Mouse (Mus musculus) lung, adult 2 months (tissue): ENCODE measurements around the gene Hus1b. TPM values are rescaled to one million over a fixed set of nuclear protein-coding genes. Genes with fewer than 3 reads are reported as not detected.

ENCODE experiments used
- DNase-seq: peaks from one replicate; pipeline ENCODE4 v3.0.0; 2022
- H3K4me1 ChIP-seq: fragments of 200-500 bp; 2 replicates; pipeline ENCODE4 v1.6.1; 2011; ENCODE audit warnings: low read length; ENCODE audit not compliant: control insufficient read depth, insufficient read depth
- H3K4me3 ChIP-seq: fragments of 200-500 bp; replicated peaks from 2 replicates; pipeline ENCODE3; 2011; ENCODE audit warnings: low read depth, mild to moderate bottlenecking, control low read depth, low read length; ENCODE audit errors: extremely low read depth
- CTCF ChIP-seq: fragments of 200-500 bp; IDR thresholded peaks from 2 replicates; pipeline ENCODE4 v1.5.1; 2011; ENCODE audit warnings: mild to moderate bottlenecking, low read length, control low read depth; ENCODE audit not compliant: insufficient read depth
- POLR2A ChIP-seq: fragments of 200-500 bp; IDR thresholded peaks from 2 replicates; pipeline ENCODE4 v1.6.1; 2011; ENCODE audit warnings: low read depth, mild to moderate bottlenecking, control low read depth, low read length, borderline replicate concordance; ENCODE audit errors: extremely low read depth
- WGBS: fragments of 180-500 bp; shearing (Covaris S2); methylation state at CpG from one replicate; pipeline ENCODE4 v1.1.7; 2018; 5-methylcytosine and 5-hydroxymethylcytosine counted together
- polyA plus RNA-seq: library from polyadenylated mRNA; depleted of rRNA; stranded (reverse); fragments of >200 nt; gene quantifications from 2 replicates; pipeline ENCODE4 v1.2.3, GENCODE M21; 2012; rRNA removed

Hus1b gene
- 0.09 and 0.22 TPM in 2 replicates for polyA plus RNA-seq

GRCm38 (mm10) chr13:30947540-30947939 is at the start of gene Hus1b:
Gene Hus1b (minus strand): TSS chr13:30947759.
- 86% methylated on average over 11 of the region's 11 CpGs for WGBS

GRCm38 (mm10) chr13:30994249-30994858 is 46.8 kb upstream of the Hus1b start:
- no peak for DNase-seq
- H3K4me1 ChIP-seq = no peaks in the 10 kb centered on the region
- TF ChIP-seq CTCF (no peak), POLR2A (no peak)
- H3K4me3 ChIP-seq = no peak overlapping the region
- 69% methylated on average over 6 of the region's 6 CpGs for WGBS

More at GRCm38 (mm10) chr13:30947540-30947939, at the start of gene Hus1b:
- DNase-seq = no peak
- H3K4me1 ChIP-seq = peaks cover 10% of the 10 kb centered on the region
- no peak for TF ChIP-seq POLR2A
- H3K4me3 ChIP-seq = no peak within 1 kb of the TSS

GRCm38 (mm10) chr13:30993819-30994218 is 46.3 kb upstream of the Hus1b start:
- no peak overlapping the region for H3K4me3 ChIP-seq
- peak; percentile 20; the same call in 1 of the 2 replicates for TF ChIP-seq CTCF
- no peak for TF ChIP-seq POLR2A
- H3K4me1 ChIP-seq = no peaks in the 10 kb centered on the region
- peak; percentile 39 for DNase-seq
- WGBS = 35% methylated on average over 3 of the region's 3 CpGs

- TF ChIP-seq CTCF (no peak), POLR2A (no peak)
Measured at GRCm38 (mm10) chr13:30990233-30990632, 42.7 kb upstream of the Hus1b start.

GRCm38 (mm10) chr13:30989710-30990109 is 42.2 kb upstream of the Hus1b start:
- TF ChIP-seq POLR2A (no peak), CTCF (no peak)
- no peak overlapping the region for H3K4me3 ChIP-seq
- 67% methylated on average over 10 of the region's 10 CpGs for WGBS
- DNase-seq = no peak
- H3K4me1 ChIP-seq = peaks cover 1% of the 10 kb centered on the region; the same call in 1 of the 2 replicates

More at GRCm38 (mm10) chr13:30990233-30990632, 42.7 kb upstream of the Hus1b start:
- no peaks in the 10 kb centered on the region for H3K4me1 ChIP-seq
- no peak for DNase-seq
- H3K4me3 ChIP-seq = no peak overlapping the region
- WGBS = 25% methylated on average over 9 of the region's 9 CpGs

DNA sequence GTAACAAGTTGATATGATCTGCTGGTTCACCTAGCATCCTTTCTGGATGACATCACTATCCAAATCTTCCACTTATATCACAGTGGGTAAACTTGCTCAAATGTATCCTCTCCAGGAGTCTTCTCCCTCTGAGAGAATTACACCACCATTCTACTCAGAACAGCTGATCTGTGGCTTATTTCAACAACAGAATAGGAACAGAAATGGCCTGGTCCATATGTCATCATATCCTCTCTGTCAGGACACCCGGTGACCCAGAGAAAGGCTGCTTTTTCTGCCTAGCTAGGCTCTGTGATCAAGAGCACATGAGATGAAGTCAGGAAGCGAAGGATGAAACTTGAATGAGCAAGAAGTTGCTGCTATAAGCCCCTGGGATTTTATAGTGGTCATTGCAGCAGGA is 40.1 kb upstream of the Hus1b start:
- Histone ChIP-seq H3K4me1 (peaks cover 2% of the 10 kb centered on the region; the same call in 1 of the 2 replicates), H3K4me3 (no peak overlapping the region)
- no peak for DNase-seq
- 74% methylated on average over 2 of the region's 2 CpGs for WGBS
- no peak for TF ChIP-seq CTCF

- Histone ChIP-seq H3K4me3 (no peak overlapping the region), H3K4me1 (peaks cover 2% of the 10 kb centered on the region; the same call in 1 of the 2 replicates)
- DNase-seq = no peak
- TF ChIP-seq POLR2A (no peak), CTCF (no peak)
- WGBS = 63% methylated on average over 10 of the region's 10 CpGs
Measured at GRCm38 (mm10) chr13:30986934-30987455, 39.4 kb upstream of the Hus1b start.

- H3K4me1 ChIP-seq = peaks cover 2% of the 10 kb centered on the region; the same call in 1 of the 2 replicates
- H3K4me3 ChIP-seq = peak overlapping the region; percentile 54
- DNase-seq = peak; percentile 51
- WGBS = 14% methylated on average over 27 of the region's 27 CpGs
- TF ChIP-seq POLR2A (peak; percentile 38; the same call in 1 of the 2 replicates), CTCF (no peak)
Measured at GRCm38 (mm10) chr13:30985598-30986466, 38.3 kb upstream of the Hus1b start.

DNA sequence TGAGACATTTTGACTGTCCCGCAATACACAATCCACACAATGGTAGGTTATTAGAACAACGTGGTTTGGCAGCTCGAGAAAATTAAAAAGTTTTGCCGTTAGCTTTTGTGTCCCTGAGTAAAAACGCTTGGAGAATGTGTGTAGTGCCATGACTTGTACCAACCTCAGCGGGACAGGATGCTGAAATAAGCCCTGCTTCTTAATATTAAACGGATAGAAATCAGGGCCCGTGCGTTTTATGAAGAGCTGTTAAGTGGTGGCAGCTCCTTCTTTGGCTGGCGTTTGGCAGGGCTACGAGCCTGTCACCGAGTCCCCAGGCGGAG is 37.7 kb upstream of the Hus1b start:
- no peak for TF ChIP-seq CTCF
- TF ChIP-seq POLR2A = no peak
- Histone ChIP-seq H3K4me3 (peak overlapping the region; percentile 54), H3K4me1 (peaks cover 2% of the 10 kb centered on the region; the same call in 1 of the 2 replicates)
- DNase-seq = no peak
- 14% methylated on average over 13 of the region's 13 CpGs for WGBS
